Mouse (Mus musculus) olfactory bulb, adult 2 months (tissue): ENCODE measurements around the gene Cgas.
"Not testable (repeated sequence)": the region's sequence is repeated elsewhere in the genome, so short reads cannot be mapped to it uniquely, and the experiment has no call there.

Experiments used
- CTCF ChIP-seq: fragments of 200-500 bp; IDR thresholded peaks from 2 replicates; pipeline ENCODE4 v1.5.1; 2012; ENCODE audit warnings: low read depth, mild to moderate bottlenecking, low read length, moderate library complexity; ENCODE audit not compliant: insufficient read depth
- POLR2A ChIP-seq: fragments of 200-500 bp; IDR thresholded peaks from 2 replicates; pipeline ENCODE4 v1.6.1; 2012; ENCODE audit warnings: mild to moderate bottlenecking, low read depth, low read length, moderate library complexity; ENCODE audit not compliant: insufficient read depth

DNA sequence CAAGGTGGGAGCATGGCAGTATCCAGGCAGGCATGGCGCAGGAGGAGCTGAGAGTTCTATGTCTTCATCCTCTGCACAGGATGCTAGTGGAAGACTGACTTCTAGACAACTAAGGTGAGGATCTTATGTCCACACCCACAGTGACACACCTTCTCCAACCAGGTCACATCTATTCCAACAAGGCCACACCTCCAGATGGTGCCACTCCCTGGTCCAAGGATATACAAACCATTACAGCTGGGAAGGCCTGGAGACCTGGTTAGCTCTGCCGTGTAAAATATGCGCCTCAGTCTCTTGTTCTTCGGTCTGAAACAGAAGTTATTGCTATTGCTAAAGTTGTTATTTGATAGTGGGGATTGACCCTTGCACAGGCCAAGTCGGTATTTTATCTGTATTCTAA lies 45.0 kb upstream of the Cgas start:
- TF ChIP-seq POLR2A, CTCF: not testable (repeated sequence)
